Mouse (Mus musculus): ENCODE data around the gene Tfr2. TPM values are rescaled to one million over a fixed set of nuclear protein-coding genes. Genes with fewer than 3 reads are reported as not detected.

Tfr2 gene
- polyA plus RNA-seq, 1 experiment: 0.52 TPM

DNA sequence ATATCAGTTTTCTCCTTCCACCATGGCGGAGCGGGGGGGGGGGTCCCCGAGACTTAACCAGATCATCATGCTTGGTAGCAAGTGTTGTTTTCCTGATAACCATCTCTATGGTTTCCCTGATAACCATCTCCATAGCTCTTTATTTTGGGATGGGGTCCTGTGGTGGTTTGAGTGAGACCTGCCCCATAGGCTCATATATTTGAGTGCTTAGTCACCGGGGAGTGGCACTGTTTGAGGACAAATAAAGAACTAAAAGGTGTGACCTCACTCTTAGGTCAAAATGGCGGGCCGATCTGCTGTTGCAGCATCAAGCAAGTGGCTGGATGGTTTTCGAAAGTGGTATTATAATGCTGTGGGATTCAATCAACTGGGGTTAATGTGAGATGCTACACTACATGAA, 45.7 kb downstream of the Tfr2 start:
- Histone ChIP-seq H3K27ac (ENCODE audit: insufficient read depth, low read depth, low read length) (no peak overlapping the region), H3K27me3 (ENCODE audit: control insufficient read depth, insufficient read depth, low read length) (no peaks in the 10 kb centered on the region)
- 77% methylated on average over 7 of the region's 7 CpGs for WGBS

DNA sequence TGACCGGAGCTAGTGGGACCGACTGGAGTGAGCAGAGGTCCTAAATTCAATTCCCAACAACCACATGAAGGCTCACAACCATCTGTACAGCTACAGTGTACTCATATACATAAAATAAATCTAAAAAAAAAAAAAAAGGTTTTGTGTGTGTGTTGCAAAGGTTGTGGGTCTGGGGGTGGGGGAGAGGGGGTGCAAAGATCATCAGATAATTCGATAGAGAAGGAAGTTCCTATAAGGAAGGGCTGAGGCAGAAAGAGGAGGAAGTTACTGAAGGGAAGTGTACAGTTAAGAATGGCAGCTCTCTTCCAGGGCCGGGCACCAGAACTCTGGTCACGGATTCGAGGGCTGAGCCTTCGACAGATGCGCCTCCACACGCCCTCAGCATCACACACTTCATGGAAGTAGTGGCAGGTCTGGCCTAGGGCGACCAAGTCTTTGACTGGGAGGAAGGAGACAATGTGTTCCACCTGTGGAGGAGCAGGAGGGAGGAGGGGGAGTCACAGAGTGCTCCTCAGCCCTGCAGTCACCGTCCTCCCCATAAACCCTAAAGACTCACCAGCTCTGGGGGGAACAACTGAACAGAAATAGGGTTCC, 54.4 kb downstream of the Tfr2 start:
- no peak overlapping the region for H3K27ac ChIP-seq (ENCODE audit: insufficient read depth, low read depth, low read length)
- 60% methylated on average over 11 of the region's 11 CpGs for WGBS
- H3K27me3 ChIP-seq (ENCODE audit: control insufficient read depth, insufficient read depth, low read length): no peaks in the 10 kb centered on the region
- H3K4me1 ChIP-seq (ENCODE audit: control insufficient read depth, insufficient read depth, insufficient read length, low read length): no peaks in the 10 kb centered on the region; the same call in 1 of the 2 replicates
- H3K4me3 ChIP-seq (ENCODE audit: low read depth, low read length): no peak overlapping the region
- no peaks in the 10 kb centered on the region for H3K36me3 ChIP-seq (ENCODE audit: control insufficient read depth, insufficient read depth, low read length)
- TF ChIP-seq CTCF (IDR thresholded peaks at IDR 0.05; ENCODE audit: extremely low read depth, insufficient read length, insufficient replicate concordance, low read depth, low read length): no peak

More for the DNA sequence above, 45.7 kb downstream of the Tfr2 start:
- TF ChIP-seq CTCF (IDR thresholded peaks at IDR 0.05; ENCODE audit: extremely low read depth, insufficient read length, insufficient replicate concordance, low read depth, low read length): no peak
- TF ChIP-seq POLR2A (IDR thresholded peaks at IDR 0.05; ENCODE audit: low read depth, low read length): no peak
- H3K4me3 ChIP-seq (ENCODE audit: low read depth, low read length): no peak overlapping the region
- H3K4me1 ChIP-seq (ENCODE audit: control insufficient read depth, insufficient read depth, insufficient read length, low read length): peaks cover 13% of the 10 kb centered on the region
- H3K36me3 ChIP-seq (ENCODE audit: control insufficient read depth, insufficient read depth, low read length): no peaks in the 10 kb centered on the region

- Histone ChIP-seq H3K4me3 (ENCODE audit: low read depth, low read length) (peak overlapping the region; percentile 73), H3K36me3 (ENCODE audit: control insufficient read depth, insufficient read depth, low read length) (no peaks in the 10 kb centered on the region), H3K27ac (ENCODE audit: insufficient read depth, low read depth, low read length) (peak overlapping the region; percentile 85), H3K27me3 (ENCODE audit: control insufficient read depth, insufficient read depth, low read length) (no peaks in the 10 kb centered on the region), H3K4me1 (ENCODE audit: control insufficient read depth, insufficient read depth, insufficient read length, low read length) (peaks cover 10% of the 10 kb centered on the region)
- WGBS: 0% methylated on average over 9 of the region's 9 CpGs
- TF ChIP-seq CTCF (IDR thresholded peaks at IDR 0.05; ENCODE audit: extremely low read depth, insufficient read length, insufficient replicate concordance, low read depth, low read length): no peak
- no peak for TF ChIP-seq POLR2A (IDR thresholded peaks at IDR 0.05; ENCODE audit: low read depth, low read length)
These were observed 58.4 kb downstream of the Tfr2 start for GRCm38 (mm10) chr5:137627991-137628390.

- peaks cover 12% of the 10 kb centered on the region for H3K4me1 ChIP-seq (ENCODE audit: control insufficient read depth, insufficient read depth, insufficient read length, low read length)
- H3K27ac ChIP-seq (ENCODE audit: insufficient read depth, low read depth, low read length): peak within 1 kb of the TSS; percentile 92
- peaks cover 2% of the 10 kb centered on the region for H3K36me3 ChIP-seq (ENCODE audit: control insufficient read depth, insufficient read depth, low read length)
- H3K27me3 ChIP-seq (ENCODE audit: control insufficient read depth, insufficient read depth, low read length): no peaks in the 10 kb centered on the region
- peak within 1 kb of the TSS; percentile 73 for H3K4me3 ChIP-seq (ENCODE audit: low read depth, low read length)
- no peak for TF ChIP-seq CTCF (IDR thresholded peaks at IDR 0.05; ENCODE audit: extremely low read depth, insufficient read length, insufficient replicate concordance, low read depth, low read length)
- peak; percentile 88 for TF ChIP-seq POLR2A (IDR thresholded peaks at IDR 0.05; ENCODE audit: low read depth, low read length)
- WGBS: under 1% methylated on average over 46 of the region's 46 CpGs
These were observed 59.1 kb downstream of the Tfr2 start, which contains the start of the genes Fbxo24, Lrch4 and Gm20605 for GRCm38 (mm10) chr5:137628498-137629305. Gene Fbxo24 (minus strand): TSS chr5:137629002. Gene Lrch4 (plus strand): TSS chr5:137629121. Gene Gm20605 (plus strand): TSS chr5:137629175.

DNA sequence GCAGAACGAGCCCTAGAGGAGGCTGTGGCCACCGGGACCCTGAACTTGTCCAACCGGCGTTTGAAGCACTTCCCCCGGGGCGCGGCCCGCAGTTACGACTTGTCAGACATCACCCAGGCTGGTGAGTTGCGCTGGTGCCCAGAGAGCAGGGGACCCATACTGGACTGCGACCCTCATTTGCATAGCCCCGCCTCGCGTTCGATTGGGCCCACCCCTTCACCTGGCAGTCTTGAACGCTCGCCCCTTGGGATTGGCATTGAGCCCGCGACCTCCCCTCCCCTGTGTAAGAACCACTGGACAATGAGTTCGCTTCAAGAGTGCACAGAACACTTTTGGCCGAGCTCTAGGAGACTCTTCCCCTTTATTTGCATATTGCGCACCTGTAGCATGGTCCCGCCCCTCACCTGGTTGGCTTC, 59.7 kb downstream of the Tfr2 start:
- peaks cover 8% of the 10 kb centered on the region for H3K36me3 ChIP-seq (ENCODE audit: control insufficient read depth, insufficient read depth, low read length)
- TF ChIP-seq POLR2A (IDR thresholded peaks at IDR 0.05; ENCODE audit: low read depth, low read length): no peak
- TF ChIP-seq CTCF (IDR thresholded peaks at IDR 0.05; ENCODE audit: extremely low read depth, insufficient read length, insufficient replicate concordance, low read depth, low read length): no peak

DNA sequence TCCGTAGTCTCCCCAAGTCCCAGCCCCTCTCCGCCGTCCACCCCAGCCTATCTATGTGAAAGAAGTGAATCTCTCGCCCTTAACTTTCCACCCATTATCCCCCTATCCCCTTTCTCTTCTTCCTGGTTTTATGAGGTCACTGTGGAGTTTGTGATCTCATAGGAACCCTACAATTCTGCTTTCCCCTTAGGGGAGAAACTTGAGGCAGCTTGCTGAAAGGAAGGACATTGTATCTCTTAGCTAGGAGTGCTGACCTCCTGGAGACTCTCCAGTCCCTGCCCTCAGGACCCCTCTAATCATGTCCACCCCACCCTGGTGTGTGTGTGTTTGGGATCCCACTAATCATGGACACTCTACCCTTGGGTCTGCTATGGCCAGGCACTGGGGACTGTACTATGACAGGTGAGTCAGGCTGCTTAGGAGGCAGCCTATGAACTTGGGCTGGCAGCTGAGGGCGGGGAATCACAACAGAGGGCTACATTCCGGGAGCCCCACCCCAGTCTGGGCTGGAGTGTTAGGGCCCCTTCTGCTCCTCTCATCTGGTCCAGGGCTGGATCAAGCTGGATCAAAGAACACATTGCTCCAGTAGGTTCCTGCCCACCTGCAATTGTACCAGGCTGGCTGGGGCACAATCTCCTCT, 60.4 kb downstream of the Tfr2 start:
- Histone ChIP-seq H3K27ac (ENCODE audit: insufficient read depth, low read depth, low read length) (peak overlapping the region; percentile 92), H3K4me3 (ENCODE audit: low read depth, low read length) (peak overlapping the region; percentile 65), H3K27me3 (ENCODE audit: control insufficient read depth, insufficient read depth, low read length) (no peaks in the 10 kb centered on the region), H3K36me3 (ENCODE audit: control insufficient read depth, insufficient read depth, low read length) (peaks cover 11% of the 10 kb centered on the region), H3K4me1 (ENCODE audit: control insufficient read depth, insufficient read depth, insufficient read length, low read length) (peaks cover 18% of the 10 kb centered on the region)
- 5% methylated on average over 6 of the region's 6 CpGs for WGBS
- TF ChIP-seq CTCF (IDR thresholded peaks at IDR 0.05; ENCODE audit: extremely low read depth, insufficient read length, insufficient replicate concordance, low read depth, low read length) (no peak), POLR2A (IDR thresholded peaks at IDR 0.05; ENCODE audit: low read depth, low read length) (no peak)

More for the DNA sequence above, 59.7 kb downstream of the Tfr2 start:
- H3K27ac ChIP-seq (ENCODE audit: insufficient read depth, low read depth, low read length): peak overlapping the region; percentile 92
- H3K4me1 ChIP-seq (ENCODE audit: control insufficient read depth, insufficient read depth, insufficient read length, low read length): peaks cover 18% of the 10 kb centered on the region
- under 1% methylated on average over 23 of the region's 23 CpGs for WGBS
- H3K27me3 ChIP-seq (ENCODE audit: control insufficient read depth, insufficient read depth, low read length): no peaks in the 10 kb centered on the region
- H3K4me3 ChIP-seq (ENCODE audit: low read depth, low read length): peak overlapping the region; percentile 65

DNA sequence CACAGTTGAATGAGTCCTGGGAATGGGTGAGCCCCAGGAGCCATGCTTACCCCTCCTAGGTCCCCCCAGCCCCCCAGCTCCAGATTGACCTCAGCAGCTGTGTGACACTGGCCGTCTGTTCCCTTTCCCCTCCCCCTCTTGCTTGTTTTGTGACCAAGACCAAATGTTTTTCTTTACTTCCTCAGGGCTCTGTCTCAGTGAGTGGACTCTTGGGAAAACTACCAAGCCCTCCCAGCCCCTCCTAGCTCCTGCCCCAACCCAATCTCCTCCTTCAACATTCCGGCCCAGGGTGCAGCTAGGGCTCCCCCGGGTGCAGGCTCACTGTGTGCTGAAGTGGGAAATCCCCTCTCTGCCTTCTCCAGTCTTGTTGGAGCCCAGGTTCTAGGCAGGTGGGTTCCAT, 61.0 kb downstream of the Tfr2 start:
- WGBS: 7% methylated on average over 3 of the region's 3 CpGs
- TF ChIP-seq POLR2A (IDR thresholded peaks at IDR 0.05; ENCODE audit: low read depth, low read length): 0 out of 2 replicates have a peak, but pooled peaks have one; percentile 10
- TF ChIP-seq CTCF (IDR thresholded peaks at IDR 0.05; ENCODE audit: extremely low read depth, insufficient read length, insufficient replicate concordance, low read depth, low read length): no peak
- H3K4me1 ChIP-seq (ENCODE audit: control insufficient read depth, insufficient read depth, insufficient read length, low read length): peaks cover 18% of the 10 kb centered on the region
- peak overlapping the region; percentile 65 for H3K4me3 ChIP-seq (ENCODE audit: low read depth, low read length)
- peak overlapping the region; percentile 92 for H3K27ac ChIP-seq (ENCODE audit: insufficient read depth, low read depth, low read length)
- no peaks in the 10 kb centered on the region for H3K27me3 ChIP-seq (ENCODE audit: control insufficient read depth, insufficient read depth, low read length)
- H3K36me3 ChIP-seq (ENCODE audit: control insufficient read depth, insufficient read depth, low read length): peaks cover 16% of the 10 kb centered on the region
